Mouse (Mus musculus): ENCODE measurements around the gene Gm44965.
"Not testable (repeated sequence)": the region's sequence is repeated elsewhere in the genome, so short reads cannot be mapped to it uniquely, and the experiment has no call there.

The Gm44965 gene

GRCm38 (mm10) chr6:48581257-48581656 lies 12.5 kb upstream of the Gm44965 start:
- DNase-seq: no peak

DNA sequence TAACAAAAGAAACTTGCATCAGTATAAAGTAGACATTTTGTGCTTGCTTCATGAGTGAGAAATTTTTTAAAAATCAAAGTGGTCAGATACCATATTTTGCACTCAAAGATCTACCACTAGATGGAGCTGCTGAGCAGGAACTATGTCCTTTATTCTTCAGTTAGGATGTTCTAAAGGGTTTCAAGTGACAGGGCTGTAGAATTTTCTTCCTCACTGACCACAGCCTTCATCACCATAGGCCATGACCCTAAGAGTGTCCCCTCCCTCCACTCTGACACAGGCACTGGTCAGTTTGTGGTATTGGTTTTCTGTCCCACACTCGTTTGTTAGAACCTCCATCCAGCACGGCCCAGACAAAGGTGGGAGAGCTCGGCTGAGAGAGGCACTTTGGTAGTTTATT lies 11.7 kb upstream of the Gm44965 start:
- DNase-seq: peak; percentile 25

GRCm38 (mm10) chr6:48589194-48589750 lies 4.5 kb upstream of the Gm44965 start, which contains the start of gene Gm45021:
Gene Gm45021 (plus strand): TSS chr6:48589610.
- no peak for DNase-seq

GRCm38 (mm10) chr6:48591221-48591845 lies 2.4 kb upstream of the Gm44965 start:
- no peak for DNase-seq

DNA sequence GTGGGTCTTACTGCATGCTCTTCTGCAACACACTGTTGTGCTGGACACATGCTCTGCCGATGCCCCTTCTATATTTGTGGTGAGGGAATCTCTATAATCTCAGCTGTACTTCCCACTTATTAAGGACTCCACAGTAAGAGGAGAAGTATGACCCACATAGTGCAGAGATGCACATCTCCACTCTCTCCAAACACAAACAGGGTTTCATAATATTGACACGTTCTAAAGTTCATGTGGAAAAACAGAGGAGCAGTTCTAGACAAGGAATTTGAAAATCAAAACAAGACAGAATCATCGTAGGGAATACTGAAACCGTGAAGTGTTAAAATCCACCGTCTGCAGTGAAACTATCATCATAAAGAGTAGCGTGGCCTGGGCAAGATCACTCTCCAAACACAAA lies 1.9 kb upstream of the Gm44965 start:
- DNase-seq: no peak

- DNase-seq: no peak
Observed at GRCm38 (mm10) chr6:48594043-48594738, 450 bp downstream of the Gm44965 start.

DNA sequence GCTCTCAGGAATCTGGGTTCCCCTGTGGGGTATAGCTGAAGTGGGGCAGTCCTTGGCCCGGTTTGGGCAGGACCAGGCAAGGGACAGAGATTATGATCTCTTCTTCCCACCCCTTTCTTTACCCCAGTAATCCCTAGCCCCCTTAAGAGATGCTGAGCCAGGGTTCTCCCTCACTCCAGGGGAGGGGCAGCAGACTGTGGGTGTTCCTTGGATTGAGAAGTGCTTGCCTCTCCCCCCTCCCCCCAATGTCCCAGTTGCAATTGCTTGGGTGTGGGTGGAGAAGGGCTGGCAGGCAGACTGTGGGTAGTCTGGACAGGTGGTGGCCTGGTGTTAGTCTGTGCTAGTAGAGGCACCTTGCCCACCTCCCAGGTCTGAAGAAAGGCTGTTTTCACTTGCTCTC lies 1.5 kb downstream of the Gm44965 start:
- DNase-seq: no peak

- no peak for DNase-seq
Observed at GRCm38 (mm10) chr6:48596545-48597232, 2.9 kb downstream of the Gm44965 start.

GRCm38 (mm10) chr6:48597233-48597625 lies 3.5 kb downstream of the Gm44965 start:
- DNase-seq: no peak

DNA sequence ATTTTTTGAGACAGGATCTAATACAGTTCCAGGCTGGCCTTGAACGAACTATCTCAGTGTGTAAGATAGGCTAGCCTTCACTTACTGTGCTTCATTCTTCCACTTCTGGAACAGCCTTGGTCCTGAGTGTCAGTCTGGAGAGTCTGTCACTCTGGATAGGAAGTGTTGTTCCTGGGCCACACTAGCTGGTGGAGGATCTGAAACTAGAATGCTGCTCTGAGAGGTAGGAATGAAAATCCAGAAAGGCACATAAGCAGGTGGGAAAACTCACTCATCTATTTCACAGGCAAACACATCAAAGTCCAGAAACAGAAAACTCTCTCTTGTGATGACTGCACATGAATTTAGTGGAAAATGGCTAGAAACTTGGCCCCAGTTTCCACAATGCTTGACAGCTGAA lies 6.9 kb downstream of the Gm44965 start:
- DNase-seq: no peak

DNA sequence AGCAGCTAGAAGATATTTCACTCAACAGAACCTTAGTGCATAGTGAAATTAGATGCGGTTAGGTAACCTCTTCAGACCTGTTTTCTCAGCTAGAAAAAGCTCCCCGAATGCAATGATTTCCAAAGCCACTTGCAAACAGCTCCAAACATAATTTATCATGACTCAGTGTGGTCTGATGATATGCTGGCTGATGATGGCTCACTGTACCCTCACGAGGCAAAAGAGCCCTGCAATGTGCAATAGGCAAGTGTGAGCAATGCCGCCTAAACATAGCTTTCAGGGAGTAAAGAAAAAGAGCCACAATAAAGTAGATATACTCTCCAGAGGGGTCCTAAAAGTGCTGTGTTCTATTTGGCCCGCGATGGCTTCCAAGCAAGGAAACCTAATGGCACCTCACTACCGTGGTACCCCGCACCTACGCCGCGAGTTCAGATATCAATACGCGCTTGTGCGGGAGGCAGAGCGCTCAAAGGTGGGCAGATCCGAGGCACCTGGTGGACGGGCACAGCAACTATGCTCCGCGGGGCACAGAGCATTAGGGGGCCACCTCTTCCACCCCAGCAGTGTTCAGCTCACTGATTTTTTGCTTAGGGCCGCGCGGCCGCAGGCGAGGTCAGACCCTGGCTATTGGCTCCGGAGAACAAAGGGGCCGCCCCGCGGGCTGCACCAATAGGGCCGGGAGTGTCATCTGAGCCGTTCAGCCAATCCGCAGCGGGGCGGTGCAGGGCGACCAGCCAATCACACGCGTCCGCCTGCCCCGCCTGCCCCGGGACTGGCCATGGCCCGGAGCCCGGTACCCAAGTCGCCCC lies 7.7 kb downstream of the Gm44965 start, which contains the start of gene Zfp775:
Gene Zfp775, plus strand, starts transcription at position 793 of the 809 bp plus-strand sequence.
- DNase-seq: peak; percentile 97

DNA sequence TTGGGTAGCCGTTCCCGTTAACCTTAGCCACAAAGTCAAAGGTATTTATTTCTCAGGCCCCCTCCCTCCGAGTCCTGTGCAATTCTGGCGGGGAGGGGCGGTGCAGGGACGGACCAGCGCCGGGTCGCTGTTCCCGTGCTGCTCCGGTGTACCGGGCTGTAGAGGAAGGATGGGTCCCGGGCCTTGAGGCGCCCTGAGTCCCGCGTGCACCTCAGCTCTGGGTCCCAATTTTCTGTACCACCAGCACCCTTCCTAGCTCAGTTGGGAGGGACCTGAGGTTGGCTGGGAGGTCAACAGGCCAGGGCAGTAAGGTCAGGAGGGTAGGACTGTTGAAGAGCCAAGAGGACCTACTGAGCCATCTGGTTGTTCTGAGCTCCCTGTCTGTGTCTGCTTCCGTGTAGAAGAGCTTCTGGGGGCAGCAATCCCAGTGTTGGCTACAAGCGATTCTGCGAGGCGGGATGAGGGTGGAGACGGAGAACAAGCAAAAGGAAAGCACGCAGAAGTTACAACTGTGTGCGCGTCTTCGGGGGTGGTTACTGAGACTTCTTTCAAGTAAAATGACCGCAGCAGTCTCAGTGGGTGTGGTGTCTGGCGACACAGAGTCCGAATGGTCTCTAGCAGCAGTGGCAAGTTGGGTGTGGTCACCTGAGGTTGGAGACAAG lies 8.5 kb downstream of the Gm44965 start:
- peak; percentile 51 for DNase-seq

DNA sequence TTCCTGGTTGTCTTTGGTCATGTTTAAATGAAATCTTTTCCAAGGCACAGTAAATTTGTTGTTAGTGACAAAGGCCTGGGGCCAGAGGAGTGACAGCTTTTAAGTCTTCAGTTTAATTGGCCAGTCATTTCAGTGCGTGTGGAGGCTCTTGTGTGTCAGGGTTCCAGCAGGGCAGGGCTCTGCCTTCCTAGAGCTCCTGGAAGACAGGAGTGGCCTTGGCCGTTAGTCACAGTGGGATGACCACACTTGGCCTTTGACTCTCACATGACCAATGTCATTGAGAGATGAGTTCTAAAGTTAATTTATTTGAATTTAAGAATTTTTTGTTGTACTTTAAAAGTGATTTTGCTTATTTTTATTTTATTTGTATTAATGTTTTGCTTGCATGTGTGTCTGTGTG lies 14.4 kb downstream of the Gm44965 start:
- no peak for DNase-seq

GRCm38 (mm10) chr6:48609512-48609911 lies 15.8 kb downstream of the Gm44965 start:
- DNase-seq: no peak

- no peak for DNase-seq
Observed at GRCm38 (mm10) chr6:48610657-48611056, 16.9 kb downstream of the Gm44965 start.

GRCm38 (mm10) chr6:48613464-48613863 lies 19.7 kb downstream of the Gm44965 start:
- DNase-seq: no peak

- no peak for DNase-seq
Observed at GRCm38 (mm10) chr6:48614756-48615155, 21.0 kb downstream of the Gm44965 start.

DNA sequence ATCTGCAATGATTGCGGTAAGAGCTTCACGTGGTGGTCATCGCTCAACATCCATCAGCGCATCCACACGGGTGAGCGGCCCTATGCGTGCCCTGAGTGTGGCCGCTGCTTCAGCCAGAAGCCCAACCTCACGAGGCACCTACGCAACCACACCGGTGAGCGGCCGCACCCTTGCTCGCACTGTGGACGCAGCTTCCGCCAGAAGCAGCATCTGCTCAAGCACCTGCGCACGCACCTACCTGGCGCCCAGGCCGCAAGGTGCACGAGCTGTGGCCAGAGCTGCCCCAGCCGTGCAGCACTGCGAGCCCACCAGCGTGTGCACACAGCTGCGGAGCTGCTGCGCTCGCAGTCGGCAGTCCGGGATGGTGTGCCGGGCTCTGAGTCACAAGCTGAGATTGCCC lies 26.3 kb downstream of the Gm44965 start:
- no peak for DNase-seq

DNA sequence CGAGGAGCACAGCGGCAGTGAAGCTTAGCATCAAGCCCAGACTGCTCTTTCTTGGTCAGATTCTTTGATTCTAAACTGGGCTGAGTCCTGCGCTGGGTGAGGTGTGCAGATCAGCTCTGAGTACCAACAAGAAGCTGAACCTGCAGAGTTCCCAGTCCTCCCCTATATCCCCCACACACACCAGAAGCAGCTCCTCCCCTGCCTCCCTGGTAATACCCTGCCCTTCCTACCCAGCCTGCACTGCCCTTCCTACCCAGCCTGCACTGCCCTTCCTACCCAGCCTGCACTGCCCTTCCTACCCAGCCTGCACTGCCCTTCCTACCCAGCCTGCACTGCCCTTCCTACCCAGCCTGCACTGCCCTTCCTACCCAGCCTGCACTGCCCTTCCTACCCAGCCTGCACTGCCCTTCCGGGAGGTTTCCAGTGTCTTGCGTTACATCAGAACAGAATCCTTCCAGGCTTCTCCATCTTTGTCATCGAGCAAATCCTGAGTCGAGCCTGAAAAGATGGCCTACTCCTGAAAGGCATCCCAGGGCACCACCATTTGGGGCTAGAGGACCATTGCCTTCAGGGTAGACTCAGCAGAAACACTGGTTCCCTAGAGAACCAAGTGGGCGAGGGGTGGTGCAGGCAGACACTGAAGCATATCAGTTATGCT lies 28.6 kb downstream of the Gm44965 start:
- not testable (repeated sequence) for DNase-seq

GRCm38 (mm10) chr6:48623460-48623859 lies 29.7 kb downstream of the Gm44965 start:
- DNase-seq: no peak

DNA sequence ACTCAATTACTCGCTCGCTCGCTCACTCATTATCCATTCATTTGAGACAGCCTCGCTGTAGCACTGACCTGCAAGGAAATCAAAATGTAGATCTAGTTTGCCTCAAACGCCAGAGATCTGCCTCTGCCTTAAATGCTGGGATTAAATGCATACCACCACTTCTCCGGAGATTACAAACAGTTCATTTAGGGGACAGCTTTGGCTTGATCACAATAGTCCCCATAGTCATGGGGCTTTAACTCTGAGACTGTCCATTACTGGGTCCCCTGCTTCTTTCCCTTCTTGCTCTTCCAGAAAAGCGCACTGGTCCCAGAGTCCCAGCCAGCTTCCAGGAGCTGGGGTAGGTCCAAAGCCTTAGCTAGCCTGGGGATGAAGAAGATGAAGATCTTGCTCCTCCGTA lies 32.7 kb downstream of the Gm44965 start, which contains the start of gene AI854703:
Gene AI854703, plus strand, starts transcription at position 301 of the 400 bp plus-strand sequence.
- no peak for DNase-seq

DNA sequence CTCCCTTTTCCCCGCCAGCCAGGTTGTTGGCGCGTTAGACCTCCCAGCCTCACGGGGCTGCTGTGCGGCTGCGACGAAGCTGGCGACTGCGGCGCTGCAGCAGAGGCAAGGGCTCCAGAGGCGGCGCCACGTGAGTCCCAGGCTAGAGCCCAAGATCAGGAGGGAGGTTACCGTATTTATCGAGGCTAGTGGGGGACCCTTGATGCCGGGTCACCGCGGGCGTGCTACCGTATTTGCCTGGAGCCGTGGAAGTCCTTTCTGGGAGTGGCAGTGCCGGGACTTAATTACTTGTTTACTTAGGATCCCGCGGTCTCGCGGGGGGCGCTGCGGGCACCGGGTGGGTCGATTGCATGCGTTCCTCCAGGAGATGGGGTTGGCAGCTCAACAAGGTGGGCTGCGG lies 33.2 kb downstream of the Gm44965 start:
- DNase-seq: peak; percentile 67

All from right cerebral cortex, postnatal 14 days (tissue).